In the genomic region with DNA sequence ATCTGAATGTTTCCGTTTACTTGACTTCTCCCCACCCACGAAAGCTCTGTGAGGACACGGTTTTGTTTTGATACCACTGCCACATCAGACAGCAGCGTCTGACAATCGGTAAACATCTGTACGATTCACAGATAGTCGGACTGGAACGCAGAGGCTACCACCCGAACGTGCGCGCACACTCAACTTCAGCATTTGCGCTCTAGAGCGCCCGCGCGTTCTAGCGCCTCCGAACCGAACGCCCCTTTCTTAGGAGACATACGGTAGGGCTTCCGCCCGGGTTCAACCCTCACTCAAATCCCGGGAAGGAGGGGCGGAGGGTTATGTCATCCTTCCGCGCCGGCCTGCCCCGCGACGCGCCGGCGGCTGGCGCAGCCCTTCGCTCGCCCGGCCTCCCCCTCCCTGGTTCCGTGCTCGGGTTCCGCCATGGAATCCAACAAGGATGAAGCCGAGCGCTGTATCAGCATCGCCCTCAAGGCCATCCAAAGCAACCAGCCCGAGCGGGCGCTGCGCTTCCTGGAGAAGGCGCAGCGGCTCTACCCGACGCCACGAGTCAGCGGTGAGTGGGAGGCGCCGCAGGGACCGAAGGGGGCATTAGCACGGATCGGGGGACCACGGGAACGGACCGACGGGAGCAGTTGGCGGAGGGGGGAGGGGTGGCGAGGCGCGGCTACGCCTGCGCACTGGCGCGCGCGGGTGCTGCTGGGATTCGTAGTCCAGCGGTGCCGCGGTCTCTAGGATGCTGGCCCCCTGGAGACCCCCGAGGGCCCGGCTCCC, we compare ENCODE assay signal across 8 mouse cellular contexts. TPM values are rescaled to one million over a fixed set of nuclear protein-coding genes. Genes with fewer than 3 reads are reported as not detected.
DNase-seq lines count a peak whose midpoint lies in the region; ATAC-seq and TF ChIP-seq lines count a peak whose summit lies in the region.

TSS of gene Dnajb12 (plus strand) at position 302 of the 774 bp plus-strand sequence.

- peak; percentile 65 for ATAC-seq in G1E (ENCODE audit: extremely low read depth, insufficient number of reproducible peaks, low FRiP score, poor library complexity, severe bottlenecking)
- ATAC-seq in hematopoietic stem cell, adult 5-6 weeks (replicated peaks in 1 of 2; ENCODE audit: insufficient read depth in 1 of 2, low FRiP score in 2 of 2, low TSS enrichment in 1 of 2, low read depth in 1 of 2, poor library complexity in 2 of 2, severe bottlenecking in 2 of 2) = peak; percentile 80 to 90
- ATAC-seq in lung, embryonic 16.5 days (ENCODE audit: low read depth) = peak; percentile 94

- H3K9ac ChIP-seq in lung, embryonic 16.5 days (ENCODE audit: low read length) = peak within 1 kb of the TSS; percentile 99

- H3K4me2 ChIP-seq in lung, embryonic 16.5 days (ENCODE audit: low read depth, low read length) = peak within 1 kb of the TSS; percentile 82

- no peaks in the 10 kb centered on the region for H3K27me3 ChIP-seq in G1E (ENCODE audit: insufficient read depth, low read length)
- no peaks in the 10 kb centered on the region for H3K27me3 ChIP-seq in lung, embryonic 16.5 days (ENCODE audit: control insufficient read depth, insufficient read depth, low read depth, low read length)

- peak; percentile 73 for DNase-seq in G1E (ENCODE audit: low spot score)
- DNase-seq in cerebellum, adult 18-20 months = peak; percentile 95 to 96
- DNase-seq in forelimb bud, embryonic 11.5 days (ENCODE audit: low read depth, low spot score) = peak; percentile 97
- peak; percentile 88 for DNase-seq in layer of hippocampus, adult 9-10 months (ENCODE audit: low spot score)
- DNase-seq in ovary, postnatal 10 days (ENCODE audit: low spot score) = peak; percentile 96
- peak; percentile 90 for DNase-seq in thymus, postnatal 10 days (ENCODE audit: low spot score in 2 of 2)

- peaks cover 35% of the 10 kb centered on the region for H3K36me3 ChIP-seq in G1E (replicated peaks)
- no peaks in the 10 kb centered on the region for H3K36me3 ChIP-seq in lung, embryonic 16.5 days (ENCODE audit: control insufficient read depth, insufficient read depth, low read length)

- H3K27ac ChIP-seq in lung, embryonic 16.5 days (ENCODE audit: low read length) = peak within 1 kb of the TSS; percentile 100

- no peak for TF ChIP-seq CTCF in G1E (IDR thresholded peaks at IDR 0.05; ENCODE audit: low read depth, low read length)

- under 1% methylated on average over 78 of the region's 80 CpGs for WGBS in lung, embryonic 16.5 days

- no peaks in the 10 kb centered on the region for H3K9me3 ChIP-seq in G1E (replicated peaks)
- H3K9me3 ChIP-seq in lung, embryonic 16.5 days (ENCODE audit: control insufficient read depth, low read length) = no peaks in the 10 kb centered on the region

- peaks cover 27% of the 10 kb centered on the region for H3K4me1 ChIP-seq in G1E (ENCODE audit: insufficient read depth, low read depth, low read length)
- peaks cover 11% of the 10 kb centered on the region for H3K4me1 ChIP-seq in lung, embryonic 16.5 days (replicated peaks; ENCODE audit: control insufficient read depth, insufficient read depth, low read length)

- H3K4me3 ChIP-seq in G1E (ENCODE audit: low read depth, low read length) = peak within 1 kb of the TSS; percentile 83
- H3K4me3 ChIP-seq in lung, embryonic 16.5 days (ENCODE audit: low read length) = peak within 1 kb of the TSS; percentile 95

RNA-seq across cellular contexts. Expression of gene Dnajb12, which starts in this region (rescaled TPM):
- 18.7 and 20.5 TPM in 2 replicates for total RNA-seq in G1E (2014; fragmentation: Nextera tagmentation)
- 8.9 and 10.4 TPM in 2 replicates for total RNA-seq in G1E (2017)
- 28.1 and 28.5 TPM in 2 replicates for polyA plus RNA-seq in G1E (2012)
- 24.3 and 26.6 TPM in 2 replicates for total RNA-seq in hematopoietic stem cell, adult 5-6 weeks (2017)
- polyA plus RNA-seq in lung, embryonic 16.5 days (2015; fragmentation: Nextera tagmentation; extraction: Ambion mirVana) = 24.2 and 27.1 TPM in 2 replicates

Comparison
In these comparisons a context has a peak if more than half of its experiments do, and no peak if none do; other contexts are left out.
1. Peak in every context shown above with its lines: DNase-seq, ATAC-seq, H3K4me3 ChIP-seq and H3K27ac ChIP-seq.